Mouse (Mus musculus): Measurements from ENCODE around the gene Ldlrap1.

Gene Ldlrap1

DNA sequence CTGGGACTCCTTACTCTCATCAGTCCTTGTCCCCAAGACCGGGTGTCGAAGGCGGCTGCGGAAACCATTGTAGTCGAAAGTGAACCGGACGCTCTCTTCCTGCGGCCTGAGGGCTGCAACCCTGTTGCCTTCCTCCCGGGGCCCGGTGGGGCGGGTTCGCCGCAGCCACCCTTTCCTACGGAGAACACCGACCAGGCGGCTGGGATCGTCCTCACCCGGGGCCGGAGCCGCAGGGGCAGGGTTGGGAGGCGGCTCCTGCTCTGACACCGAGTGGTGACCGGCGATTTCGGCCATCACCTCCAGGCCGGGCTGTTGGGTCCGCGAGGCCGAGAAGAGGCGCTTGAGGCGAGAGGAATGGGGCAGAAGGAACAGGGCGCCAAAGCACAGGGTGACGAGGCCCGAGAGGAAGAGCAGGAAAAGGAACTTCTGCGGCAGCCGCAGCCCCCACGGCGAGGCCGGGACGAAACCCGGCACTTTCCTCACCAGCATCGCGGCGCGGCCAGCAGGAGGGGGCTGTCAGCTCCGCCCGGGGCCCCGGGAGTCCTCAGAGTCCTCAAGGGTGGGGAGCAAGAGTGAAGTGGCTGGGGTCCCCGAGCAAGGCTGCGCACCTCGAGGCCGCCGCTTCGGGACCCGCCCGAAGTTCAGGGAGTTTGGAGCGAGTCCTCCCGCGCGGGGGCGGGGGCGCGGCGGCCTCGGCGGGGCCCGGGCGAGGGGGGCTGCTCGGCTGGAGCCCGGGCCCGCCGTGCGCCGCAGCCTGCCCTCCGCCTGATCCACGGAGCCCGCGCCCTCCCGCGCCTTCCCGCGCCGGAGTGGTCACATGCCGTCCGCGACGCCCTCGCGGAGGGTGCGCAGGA lies 64.6 kb downstream of the Ldlrap1 start:
- DNase-seq = peak; percentile 17 to 24

DNA sequence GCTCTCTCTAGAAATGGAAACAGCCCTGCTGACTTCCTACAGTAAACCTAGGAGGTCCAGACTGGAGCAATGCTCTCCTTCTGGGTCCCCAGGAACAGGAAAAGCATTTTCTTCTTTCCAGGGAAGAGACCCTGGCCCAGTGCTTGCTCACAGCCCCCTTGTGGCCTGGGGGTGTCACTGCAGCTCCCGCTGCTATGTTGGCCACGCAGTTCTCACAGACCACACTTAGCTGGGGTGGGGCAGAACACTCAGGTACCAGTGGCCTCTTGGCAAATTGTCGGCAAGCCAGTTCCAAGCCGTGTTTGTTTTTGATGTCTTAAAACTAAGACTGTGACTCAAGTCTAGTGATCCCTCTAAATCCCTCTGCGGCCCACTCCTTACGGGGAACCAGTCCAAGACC lies 65.9 kb downstream of the Ldlrap1 start:
- peak; percentile 15 to 24 for DNase-seq

DNA sequence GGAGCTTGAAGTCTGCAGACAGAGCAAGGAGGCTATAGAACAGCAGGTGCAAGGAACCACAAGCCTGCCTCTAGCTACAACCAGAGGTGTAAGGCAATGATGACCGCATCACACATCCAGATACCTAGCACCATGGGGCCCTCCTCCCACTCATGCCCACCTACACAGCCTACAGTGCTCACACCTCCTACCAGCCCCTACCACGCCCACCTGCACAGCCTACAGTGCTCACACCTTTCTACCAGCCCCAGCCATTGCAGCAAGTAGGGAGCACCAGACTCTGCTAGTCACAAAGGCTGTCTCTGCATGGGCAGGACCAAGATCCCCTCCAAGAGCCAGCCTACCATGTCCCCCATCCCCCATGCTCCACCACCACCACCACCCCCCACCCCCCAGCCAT lies 66.9 kb downstream of the Ldlrap1 start:
- no peak for DNase-seq

DNA sequence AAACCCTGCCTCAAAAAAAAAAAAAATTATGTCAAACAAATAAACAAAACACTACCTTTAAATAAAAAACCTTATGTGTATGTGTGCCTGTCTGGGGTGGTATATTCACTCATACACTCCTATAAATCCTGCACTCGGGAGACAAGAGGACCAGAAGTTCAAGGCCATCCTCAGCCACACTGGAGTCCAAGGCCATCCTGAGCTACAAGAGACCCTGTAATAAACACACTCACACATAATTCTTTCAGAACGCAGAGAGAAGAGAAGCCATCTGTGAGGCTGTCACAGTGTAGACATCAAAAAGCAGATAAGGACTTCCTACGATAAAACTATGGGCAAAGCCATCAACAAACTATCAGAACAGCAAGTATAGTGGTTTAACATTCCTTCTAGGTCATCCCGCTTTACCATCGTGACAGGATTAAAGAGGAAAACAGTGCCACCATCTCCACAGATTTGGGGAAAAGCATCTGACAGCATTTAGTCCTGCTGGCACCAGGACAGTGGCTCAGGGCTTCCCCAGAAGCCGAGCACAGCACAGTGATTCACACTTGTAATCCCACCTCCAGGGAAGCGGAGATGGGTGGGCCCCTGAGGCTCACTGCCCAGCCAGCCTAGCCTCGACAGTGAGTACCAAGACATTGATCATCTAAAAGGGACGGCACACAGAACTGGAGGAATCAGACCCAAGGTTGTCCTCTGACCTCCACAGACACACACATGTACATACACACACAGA lies 74.5 kb downstream of the Ldlrap1 start:
- no peak for DNase-seq

DNA sequence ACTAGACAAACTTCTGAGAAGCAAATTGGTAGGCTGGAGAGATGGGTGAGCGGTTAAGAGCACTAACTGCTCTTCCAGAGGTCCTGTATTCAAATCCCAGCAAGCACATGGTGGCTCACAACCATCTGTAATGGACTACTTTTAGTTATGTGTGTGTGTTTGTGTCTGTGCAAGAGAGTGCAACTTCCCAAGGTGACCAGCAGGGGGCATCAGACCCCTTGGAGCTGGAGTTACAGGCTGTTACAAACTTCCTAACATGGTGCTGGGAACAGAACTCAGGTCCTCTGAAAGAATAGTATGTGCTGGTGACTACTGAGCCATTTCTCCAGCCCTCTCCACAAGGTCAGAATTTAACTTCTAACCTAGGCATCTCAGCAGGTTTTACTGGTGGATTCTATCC lies 75.4 kb downstream of the Ldlrap1 start:
- DNase-seq = no peak

All from thymus, adult 18-20 months (tissue).